Mouse (Mus musculus): Measurements from ENCODE around the gene Il11ra2. TPM values are rescaled to one million over a fixed set of nuclear protein-coding genes. Genes with fewer than 3 reads are reported as not detected.

Il11ra2 gene
- total and polyA plus RNA-seq, 3 experiments: 0.29 to 0.70 TPM; not detected in 1

Other genes with a start within 250 kb of the Il11ra2 start
- gene Gm21586, start 222.5 kb downstream of the Il11ra2 start, total RNA-seq (2021): not detected
- not detected in 2 replicates for gene Gm21586, start 222.5 kb downstream of the Il11ra2 start, polyA plus RNA-seq (2012; rRNA removed)
- gene Gm2163, start 195.1 kb downstream of the Il11ra2 start, total RNA-seq (2021): not detected
- 0.04 TPM in 1 of 2 replicates, not detected in the other for gene Gm2163, start 195.1 kb downstream of the Il11ra2 start, polyA plus RNA-seq (2012; rRNA removed)
- gene Fam205a2, start 133.7 kb downstream of the Il11ra2 start, total RNA-seq (2021): not detected
- gene Fam205a2, start 133.7 kb downstream of the Il11ra2 start, polyA plus RNA-seq (2012; rRNA removed): 0.04 and 0.06 TPM in 2 replicates
- gene Gm10591, start 49.7 kb downstream of the Il11ra2 start, total RNA-seq (2021): not detected
- 1.5 TPM in 1 of 2 replicates, not detected in the other for gene Gm10591, start 49.7 kb downstream of the Il11ra2 start, polyA plus RNA-seq (2012; rRNA removed)
- 1 to 10 TPM; 2.7 to 4.8 TPM for gene Gm2564, start 32.2 kb downstream of the Il11ra2 start, total RNA-seq (2021)
- gene Gm2564, start 32.2 kb downstream of the Il11ra2 start, polyA plus RNA-seq (2012; rRNA removed): 2.1 and 6.3 TPM in 2 replicates
- not detected for gene Ccl27b, start 6.6 kb downstream of the Il11ra2 start, total RNA-seq (2021)
- gene Ccl27b, start 6.6 kb downstream of the Il11ra2 start, polyA plus RNA-seq (2012; rRNA removed): not detected in 2 replicates
- gene 4930578G10Rik, start 73.7 kb upstream of the Il11ra2 start, total RNA-seq (2021): not detected
- 0.32 TPM in 1 of 2 replicates, not detected in the other for gene 4930578G10Rik, start 73.7 kb upstream of the Il11ra2 start, polyA plus RNA-seq (2012; rRNA removed)
- 1 to 10 TPM in 1 of 2 experiments, under 1 TPM in 1; 0.52 to 1.3 TPM for gene Ccl19, start 94.7 kb upstream of the Il11ra2 start, total RNA-seq (2021)
- 2.3 and 5.8 TPM in 2 replicates for gene Ccl19, start 94.7 kb upstream of the Il11ra2 start, polyA plus RNA-seq (2012; rRNA removed)
- 10 to 100 TPM; 47.6 to 62.3 TPM for gene Ccl21a, start 112.1 kb upstream of the Il11ra2 start, total RNA-seq (2021)
- gene Ccl21a, start 112.1 kb upstream of the Il11ra2 start, polyA plus RNA-seq (2012; rRNA removed): 42.1 and 43.1 TPM in 2 replicates
- gene Fam205a1, start 192.0 kb upstream of the Il11ra2 start, total RNA-seq (2021): not detected
- not detected in 2 replicates for gene Fam205a1, start 192.0 kb upstream of the Il11ra2 start, polyA plus RNA-seq (2012; rRNA removed)
- gene Gm12394, start 194.9 kb upstream of the Il11ra2 start, total RNA-seq (2021): under 1 TPM in 1 of 2 experiments, not detected in 1; 0.10 TPM
- gene Gm12394, start 194.9 kb upstream of the Il11ra2 start, polyA plus RNA-seq (2012; rRNA removed): 0.02 TPM in 1 of 2 replicates, not detected in the other
- 1 to 10 TPM; 8.3 to 9.8 TPM for gene Fam205c, start 212.3 kb upstream of the Il11ra2 start, total RNA-seq (2021)
- 0.14 and 0.20 TPM in 2 replicates for gene Fam205c, start 212.3 kb upstream of the Il11ra2 start, polyA plus RNA-seq (2012; rRNA removed)

All from heart, adult 2 months (tissue).